ENCODE assay signal across 12 mouse cellular contexts in genomic region chr7:117494618-117495310, GRCm38 (mm10).
A peak's percentile ranks its signal among the peaks of the same experiment; 100 is the strongest.
DNase-seq lines count a peak whose midpoint lies in the region; ATAC-seq and TF ChIP-seq lines count a peak whose summit lies in the region.
"Had no signal": no experiment of that assay in that cellular context is flagged by ENCODE, and none has a peak within 500 bp of the region (broad histone marks: within the 10 kb centered on the region; RNA-seq: fewer than 3 reads in every experiment).

No protein-coding gene starts in this region.

- 69% methylated on average over 8 of the region's 8 CpGs for WGBS in hindbrain, embryonic 16.5 days
- WGBS in hindbrain, embryonic 12.5 days = 81% methylated on average over 8 of the region's 8 CpGs
- 75% methylated on average over 8 of the region's 8 CpGs for WGBS in small intestine, adult 2 months

- no peak overlapping the region for H3K9ac ChIP-seq in hindbrain, embryonic 16.5 days (ENCODE audit: low read depth, low read length)
- no peak overlapping the region for H3K9ac ChIP-seq in hindbrain, embryonic 12.5 days
- H3K9ac ChIP-seq: liver, postnatal 0 days had no signal

- TF ChIP-seq CTCF in small intestine, adult 2 months (IDR thresholded peaks at IDR 0.05; ENCODE audit: extremely low read depth, insufficient read length, insufficient replicate concordance, low read depth, low read length) = no peak

- no peaks in the 10 kb centered on the region for H3K27me3 ChIP-seq in hindbrain, embryonic 16.5 days (replicated peaks; ENCODE audit: control insufficient read depth, insufficient read depth, low read length)
- no peaks in the 10 kb centered on the region for H3K27me3 ChIP-seq in hindbrain, embryonic 12.5 days
- no peaks in the 10 kb centered on the region for H3K27me3 ChIP-seq in small intestine, adult 2 months (ENCODE audit: control insufficient read depth, insufficient read depth, low read length)

- H3K4me3 ChIP-seq in hindbrain, embryonic 16.5 days (ENCODE audit: low read length) = no peak overlapping the region
- H3K4me3 ChIP-seq in hindbrain, embryonic 12.5 days = no peak overlapping the region
- H3K4me3 ChIP-seq in small intestine, adult 2 months (ENCODE audit: low read depth, low read length) = no peak overlapping the region

- peaks cover 9% of the 10 kb centered on the region for H3K4me1 ChIP-seq in hindbrain, embryonic 16.5 days (ENCODE audit: control insufficient read depth, insufficient read depth, low read depth, low read length)
- H3K4me1 ChIP-seq in hindbrain, embryonic 12.5 days = 0 out of 2 replicates have a peak, but pooled peaks cover 2% of the 10 kb centered on the region
- H3K4me1 ChIP-seq in small intestine, adult 2 months (ENCODE audit: control insufficient read depth, insufficient read depth, insufficient read length, low read length) = peaks cover 6% of the 10 kb centered on the region; the same call in 1 of the 2 replicates

- no peaks in the 10 kb centered on the region for H3K36me3 ChIP-seq in hindbrain, embryonic 16.5 days (ENCODE audit: control insufficient read depth, insufficient read depth, low read length)
- H3K36me3 ChIP-seq in hindbrain, embryonic 12.5 days = no peaks in the 10 kb centered on the region
- no peaks in the 10 kb centered on the region for H3K36me3 ChIP-seq in small intestine, adult 2 months (ENCODE audit: control insufficient read depth, insufficient read depth, low read length)

- TF ChIP-seq POLR2A in small intestine, adult 2 months (IDR thresholded peaks at IDR 0.05; ENCODE audit: low read depth, low read length) = no peak

- DNase-seq in cerebellum, adult 9-11 months = peak; percentile 25
- no peak for DNase-seq in cerebellum, postnatal 36 days
- DNase-seq in retina, postnatal 1 day = peak; percentile 38
- DNase-seq in retina, embryonic 14.5 days (ENCODE audit: low spot score) = no peak
- DNase-seq: adrenal gland, postnatal 36 days; embryo, embryonic 11 days; liver, postnatal 0 days; right cerebral cortex, postnatal 25 days had no signal

- no peak overlapping the region for H3K4me2 ChIP-seq in hindbrain, embryonic 16.5 days (ENCODE audit: low read length)
- no peak overlapping the region for H3K4me2 ChIP-seq in hindbrain, embryonic 12.5 days (replicated peaks)

- no peaks in the 10 kb centered on the region for H3K9me3 ChIP-seq in hindbrain, embryonic 16.5 days (ENCODE audit: control insufficient read depth, low read length)
- H3K9me3 ChIP-seq in hindbrain, embryonic 12.5 days (replicated peaks) = no peaks in the 10 kb centered on the region

- ATAC-seq in hindbrain, embryonic 16.5 days = peak; percentile 67
- ATAC-seq in hindbrain, embryonic 12.5 days (ENCODE audit: low FRiP score) = no peak
- ATAC-seq in megakaryocyte-erythroid progenitor cell, adult 5-6 weeks (replicated peaks; ENCODE audit: low FRiP score, low TSS enrichment, poor library complexity, severe bottlenecking) = no peak
- ATAC-seq: liver, postnatal 0 days had no signal

- H3K27ac ChIP-seq in hindbrain, embryonic 16.5 days (ENCODE audit: low read depth, low read length) = peak overlapping the region; percentile 42; the same call in 1 of the 2 replicates
- no peak overlapping the region for H3K27ac ChIP-seq in hindbrain, embryonic 12.5 days
- peak overlapping the region; percentile 24 for H3K27ac ChIP-seq in small intestine, adult 2 months (ENCODE audit: insufficient read depth, low read depth, low read length)

Comparison
In these comparisons a context has a peak if more than half of its experiments do, and no peak if none do; other contexts are left out.
1. DNase-seq: peak in cerebellum, adult 9-11 months (single experiment) and retina, postnatal 1 day (single experiment); none in cerebellum, postnatal 36 days (0 of 2) and retina, embryonic 14.5 days (single experiment).